Mouse (Mus musculus): Measurements from ENCODE around the gene Ano6. TPM values are rescaled to one million over a fixed set of nuclear protein-coding genes. Genes with fewer than 3 reads are reported as not detected.

Ano6 gene
- total and polyA plus RNA-seq, 3 experiments = 0.01 to 0.49 TPM; not detected in 1

DNA sequence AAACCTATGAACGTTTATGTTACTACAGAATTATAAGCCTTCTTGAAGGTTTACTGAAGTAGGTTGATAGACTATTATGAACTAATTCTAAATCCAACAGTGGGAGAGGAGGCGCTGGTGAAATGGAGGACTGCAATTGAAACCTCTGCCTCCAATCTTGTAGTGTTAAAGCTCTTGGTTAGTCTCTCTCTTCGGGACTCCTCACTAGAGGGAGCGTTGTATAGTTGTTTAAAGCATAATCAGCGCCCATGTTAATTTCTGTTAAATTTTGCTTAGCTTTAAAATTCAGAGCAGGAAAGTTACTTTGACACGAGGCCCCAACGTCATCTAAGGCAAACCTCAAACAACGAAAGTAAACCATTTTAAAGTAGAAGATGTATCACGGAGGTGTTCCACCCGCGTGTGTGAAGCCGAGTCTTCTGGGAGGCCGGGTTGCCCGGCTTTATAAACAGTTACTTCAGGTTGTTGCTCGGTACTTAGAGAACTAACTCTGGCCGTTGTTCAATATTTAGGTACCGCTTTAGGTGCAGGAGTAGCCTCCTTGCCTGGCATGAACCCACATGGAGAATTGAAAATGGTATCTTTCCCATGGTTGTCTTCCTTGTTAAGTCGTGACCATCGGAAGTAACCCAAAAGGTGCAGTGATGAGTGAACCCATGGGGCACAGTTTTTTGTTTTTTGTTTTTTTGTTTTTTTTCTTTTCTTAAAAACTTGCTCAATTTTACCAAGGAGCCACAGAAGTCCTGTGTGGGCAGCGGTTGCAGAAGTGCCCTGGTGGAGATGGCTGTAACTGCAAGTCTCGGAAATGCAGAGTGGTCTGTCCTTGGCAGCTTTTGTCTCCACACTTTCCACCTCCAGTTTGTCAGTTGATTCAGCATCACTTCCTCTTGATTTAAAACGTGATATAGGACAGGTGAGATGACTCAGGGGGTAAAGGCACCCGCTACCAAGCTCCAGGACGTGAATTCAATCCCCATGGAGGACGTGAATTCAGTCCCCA, 1.9 kb downstream of the Ano6 start:
- Histone ChIP-seq H3K4me1 (ENCODE audit: insufficient read depth, low read depth, low read length) (peaks cover 14% of the 10 kb centered on the region), H3K4me3 (ENCODE audit: low read depth, low read length) (no peak overlapping the region), H3K27me3 (ENCODE audit: insufficient read depth, low read length) (no peaks in the 10 kb centered on the region), H3K36me3 (replicated peaks) (no peaks in the 10 kb centered on the region), H3K9me3 (replicated peaks) (peaks cover 28% of the 10 kb centered on the region)
- ATAC-seq (ENCODE audit: extremely low read depth, insufficient number of reproducible peaks, low FRiP score, poor library complexity, severe bottlenecking) (no peak), DNase-seq (ENCODE audit: low spot score) (no peak)
- TF ChIP-seq POLR2AphosphoS5 (IDR thresholded peaks at IDR 0.05; ENCODE audit: insufficient replicate concordance, low read depth, low read length) (no peak), CTCF (IDR thresholded peaks at IDR 0.05; ENCODE audit: low read depth, low read length) (no peak), TAL1 (conservative IDR thresholded peaks at IDR 0.05; ENCODE audit: low read depth, low read length) (no peak), GATA2 (IDR thresholded peaks at IDR 0.05; ENCODE audit: borderline replicate concordance, low read depth, low read length) (no peak), GATA1 (IDR thresholded peaks at IDR 0.05; ENCODE audit: borderline replicate concordance, low read length) (no peak)

DNA sequence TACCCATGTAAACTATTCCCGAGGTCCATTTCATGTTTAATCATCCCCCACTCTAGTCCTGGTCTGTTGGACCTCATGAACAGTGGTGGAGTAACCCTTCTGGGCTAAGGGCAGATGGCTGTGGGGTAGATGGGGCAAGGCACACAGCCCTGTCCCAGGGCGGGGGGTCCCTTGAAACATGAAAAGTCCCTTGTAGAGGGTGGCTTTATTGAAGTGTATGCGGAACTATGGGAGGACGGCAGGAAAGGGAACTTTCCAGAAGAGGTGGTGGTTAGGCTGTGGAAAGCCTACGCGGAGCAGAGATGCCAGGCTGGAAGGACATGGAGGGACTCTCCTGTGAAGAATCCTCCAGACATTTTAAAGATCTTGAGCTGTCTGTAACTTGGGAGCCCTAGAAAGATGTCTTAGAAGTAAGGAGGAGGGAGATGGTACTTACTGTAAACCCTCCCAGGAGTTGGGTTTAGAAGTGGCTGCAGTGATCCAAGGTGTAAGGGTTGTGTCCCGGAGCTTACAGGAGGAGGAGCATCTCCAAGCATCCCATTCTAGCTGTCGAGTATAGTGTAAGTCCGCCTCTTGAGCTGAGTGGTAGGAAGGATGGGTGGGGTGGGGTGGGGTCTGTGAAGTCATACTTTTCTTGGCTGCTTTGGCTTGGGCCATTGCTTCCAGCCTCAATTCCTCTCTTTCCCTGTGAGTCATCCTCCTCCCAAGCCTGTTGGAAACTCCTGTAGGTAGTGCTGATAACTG, 3.3 kb downstream of the Ano6 start:
- Histone ChIP-seq H3K9me3 (replicated peaks) (peaks cover 28% of the 10 kb centered on the region), H3K4me3 (ENCODE audit: low read depth, low read length) (no peak overlapping the region), H3K27me3 (ENCODE audit: insufficient read depth, low read length) (no peaks in the 10 kb centered on the region), H3K4me1 (ENCODE audit: insufficient read depth, low read depth, low read length) (peaks cover 16% of the 10 kb centered on the region), H3K36me3 (replicated peaks) (no peaks in the 10 kb centered on the region)
- no peak for ATAC-seq (ENCODE audit: extremely low read depth, insufficient number of reproducible peaks, low FRiP score, poor library complexity, severe bottlenecking)
- no peak for DNase-seq (ENCODE audit: low spot score)
- TF ChIP-seq CTCF (IDR thresholded peaks at IDR 0.05; ENCODE audit: low read depth, low read length) = no peak
- no peak for TF ChIP-seq GATA2 (IDR thresholded peaks at IDR 0.05; ENCODE audit: borderline replicate concordance, low read depth, low read length)
- TF ChIP-seq POLR2AphosphoS5 (IDR thresholded peaks at IDR 0.05; ENCODE audit: insufficient replicate concordance, low read depth, low read length) = no peak
- TF ChIP-seq TAL1 (conservative IDR thresholded peaks at IDR 0.05; ENCODE audit: low read depth, low read length) = no peak
- TF ChIP-seq GATA1 (IDR thresholded peaks at IDR 0.05; ENCODE audit: borderline replicate concordance, low read length) = no peak

DNA sequence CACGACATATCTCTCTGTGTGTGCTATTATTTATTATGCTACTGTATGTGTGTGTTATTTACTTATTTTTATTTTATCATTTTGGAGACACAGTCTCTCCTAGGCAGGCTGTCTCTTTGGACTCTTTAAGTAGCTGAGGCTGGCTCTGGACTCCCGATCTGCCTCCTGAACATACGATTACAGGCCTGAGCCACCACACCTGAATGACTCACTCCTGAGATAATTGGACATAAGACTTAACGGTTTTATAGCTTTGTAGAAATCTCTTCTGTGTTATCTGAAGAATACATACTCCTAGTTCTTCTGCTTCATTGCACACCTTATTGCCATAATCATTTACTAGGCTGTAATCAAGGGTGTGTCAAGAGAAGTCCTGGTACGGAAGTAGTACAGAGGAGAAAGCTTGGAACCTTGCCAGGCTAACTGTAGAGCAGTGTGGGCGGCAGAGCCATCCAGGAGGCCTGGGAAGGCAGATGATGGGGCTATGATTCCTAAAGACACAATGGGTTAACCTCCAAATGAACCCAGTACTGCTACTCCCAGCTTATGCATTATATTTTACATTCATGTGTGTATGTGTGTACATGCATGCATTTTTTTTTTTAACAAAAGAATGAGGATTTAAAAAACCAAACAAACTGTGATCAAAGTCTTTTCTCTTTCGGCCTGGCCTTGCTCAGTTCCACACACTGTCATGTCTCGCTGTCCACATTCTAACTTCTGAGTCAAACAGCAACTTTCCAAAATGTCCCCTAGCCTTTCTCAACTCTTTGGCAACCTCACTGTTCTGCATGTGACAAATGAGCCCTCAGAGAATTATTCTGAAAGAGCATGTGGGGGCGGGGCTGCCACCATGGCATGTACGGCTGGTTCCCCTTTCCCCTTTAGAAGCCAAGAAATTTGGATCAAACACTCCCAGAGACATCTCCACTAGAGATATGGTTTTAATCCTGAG, 4.2 kb downstream of the Ano6 start:
- Histone ChIP-seq H3K36me3 (replicated peaks) (no peaks in the 10 kb centered on the region), H3K4me1 (ENCODE audit: insufficient read depth, low read depth, low read length) (peaks cover 16% of the 10 kb centered on the region)

DNA sequence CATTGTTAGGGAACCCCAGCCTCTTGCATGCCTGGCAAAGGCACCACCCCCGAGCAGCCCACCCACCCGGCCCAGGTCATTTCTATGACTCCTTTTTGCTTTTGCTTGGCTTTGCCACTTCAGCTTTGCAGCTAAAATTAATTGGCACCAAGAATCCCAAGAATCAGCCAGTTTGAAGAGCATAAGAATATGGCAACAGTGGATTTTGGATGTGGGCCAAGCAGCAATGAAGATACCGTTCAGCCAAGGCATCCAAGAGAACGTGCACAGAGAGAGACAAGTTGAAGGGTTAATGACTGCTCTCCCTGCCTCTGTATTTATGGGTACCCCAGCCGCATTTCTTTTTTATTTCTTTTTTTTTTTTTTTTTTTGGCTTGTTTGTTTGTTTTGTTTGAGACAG, 5.4 kb downstream of the Ano6 start:
- Histone ChIP-seq H3K36me3 (replicated peaks) (no peaks in the 10 kb centered on the region), H3K4me3 (ENCODE audit: low read depth, low read length) (no peak overlapping the region), H3K27me3 (ENCODE audit: insufficient read depth, low read length) (no peaks in the 10 kb centered on the region), H3K4me1 (ENCODE audit: insufficient read depth, low read depth, low read length) (peaks cover 16% of the 10 kb centered on the region), H3K9me3 (replicated peaks) (peaks cover 17% of the 10 kb centered on the region)
- TF ChIP-seq GATA1 (IDR thresholded peaks at IDR 0.05; ENCODE audit: borderline replicate concordance, low read length) (no peak), CTCF (IDR thresholded peaks at IDR 0.05; ENCODE audit: low read depth, low read length) (no peak), GATA2 (IDR thresholded peaks at IDR 0.05; ENCODE audit: borderline replicate concordance, low read depth, low read length) (no peak), TAL1 (conservative IDR thresholded peaks at IDR 0.05; ENCODE audit: low read depth, low read length) (no peak), POLR2AphosphoS5 (IDR thresholded peaks at IDR 0.05; ENCODE audit: insufficient replicate concordance, low read depth, low read length) (no peak)
- ATAC-seq (ENCODE audit: extremely low read depth, insufficient number of reproducible peaks, low FRiP score, poor library complexity, severe bottlenecking) = no peak
- DNase-seq (ENCODE audit: low spot score) = no peak

More for the DNA sequence above, 4.2 kb downstream of the Ano6 start:
- Histone ChIP-seq H3K4me3 (ENCODE audit: low read depth, low read length) (no peak overlapping the region), H3K27me3 (ENCODE audit: insufficient read depth, low read length) (no peaks in the 10 kb centered on the region), H3K9me3 (replicated peaks) (peaks cover 28% of the 10 kb centered on the region)
- peak; percentile 46 for TF ChIP-seq TAL1 (conservative IDR thresholded peaks at IDR 0.05; ENCODE audit: low read depth, low read length)
- TF ChIP-seq POLR2AphosphoS5 (IDR thresholded peaks at IDR 0.05; ENCODE audit: insufficient replicate concordance, low read depth, low read length) = no peak
- peak; percentile 64 for DNase-seq (ENCODE audit: low spot score)
- peak; percentile 93 for ATAC-seq (ENCODE audit: extremely low read depth, insufficient number of reproducible peaks, low FRiP score, poor library complexity, severe bottlenecking)

DNA sequence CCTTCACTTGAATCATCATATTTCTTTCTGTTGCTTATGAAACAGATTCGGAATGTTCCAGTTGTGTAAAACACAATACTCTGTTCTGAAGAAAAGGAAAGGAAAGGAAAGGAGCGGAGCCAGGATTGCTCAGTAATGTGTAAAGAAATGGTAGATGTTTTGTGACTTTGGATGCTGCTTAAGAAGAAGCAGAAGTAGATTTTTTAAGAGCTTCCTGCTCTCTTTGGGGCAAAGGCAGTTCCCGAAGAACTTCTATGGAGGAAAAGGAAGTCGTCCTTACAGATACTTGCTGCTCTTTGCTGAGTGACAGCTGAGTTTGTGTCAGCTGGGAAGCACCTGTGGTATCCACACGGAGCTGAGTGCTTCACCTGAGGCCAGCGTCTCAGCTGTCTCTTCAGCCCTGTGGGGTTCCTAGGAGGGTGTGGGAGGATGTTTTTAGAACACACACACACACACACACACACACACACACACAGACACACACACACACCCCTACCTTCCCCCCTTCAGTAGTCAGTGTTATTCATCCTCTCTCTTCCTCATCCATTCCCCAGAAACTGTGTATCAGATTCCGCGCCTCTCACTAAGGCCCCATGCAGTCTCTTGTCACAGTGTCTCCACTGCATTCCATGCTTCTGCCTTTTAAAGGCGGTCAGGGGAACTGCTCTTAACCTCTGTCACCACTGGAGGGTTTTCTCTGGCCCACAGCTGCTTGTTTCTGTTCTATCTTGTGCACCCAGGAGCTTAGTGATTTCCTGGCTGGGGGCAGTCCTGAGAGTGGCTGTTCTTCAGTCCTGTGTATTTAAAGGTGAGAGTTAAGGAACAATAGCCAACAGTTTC, 6.7 kb downstream of the Ano6 start:
- Histone ChIP-seq H3K4me3 (ENCODE audit: low read depth, low read length) (no peak overlapping the region), H3K36me3 (replicated peaks) (no peaks in the 10 kb centered on the region), H3K9me3 (replicated peaks) (peaks cover 16% of the 10 kb centered on the region), H3K4me1 (ENCODE audit: insufficient read depth, low read depth, low read length) (peaks cover 16% of the 10 kb centered on the region), H3K27me3 (ENCODE audit: insufficient read depth, low read length) (no peaks in the 10 kb centered on the region)
- TF ChIP-seq GATA1 (IDR thresholded peaks at IDR 0.05; ENCODE audit: borderline replicate concordance, low read length) (no peak), POLR2AphosphoS5 (IDR thresholded peaks at IDR 0.05; ENCODE audit: insufficient replicate concordance, low read depth, low read length) (no peak), CTCF (IDR thresholded peaks at IDR 0.05; ENCODE audit: low read depth, low read length) (no peak), GATA2 (IDR thresholded peaks at IDR 0.05; ENCODE audit: borderline replicate concordance, low read depth, low read length) (no peak), TAL1 (conservative IDR thresholded peaks at IDR 0.05; ENCODE audit: low read depth, low read length) (no peak)
- DNase-seq (ENCODE audit: low spot score) (no peak), ATAC-seq (ENCODE audit: extremely low read depth, insufficient number of reproducible peaks, low FRiP score, poor library complexity, severe bottlenecking) (no peak)
